Mouse (Mus musculus): ENCODE measurements around the gene Orc4. TPM values are rescaled to one million over a fixed set of nuclear protein-coding genes. Genes with fewer than 3 reads are reported as not detected.
"Not testable (repeated sequence)": the region's sequence is repeated elsewhere in the genome, so short reads cannot be mapped to it uniquely, and the experiment has no call there.

Gene Orc4
- polyA plus RNA-seq, 1 experiment from 2014 or later, result 127 TPM

- H3K9me3 ChIP-seq (ENCODE audit: control insufficient read depth, low read depth, low read length), result no peaks in the 10 kb centered on the region
- 75% methylated on average over 2 of the region's 2 CpGs for WGBS
- H3K27me3 ChIP-seq (ENCODE audit: control insufficient read depth, insufficient read depth, low read length), result no peaks in the 10 kb centered on the region
- peaks cover 17% of the 10 kb centered on the region for H3K36me3 ChIP-seq (ENCODE audit: control insufficient read depth, insufficient read depth, low read length)
- no peaks in the 10 kb centered on the region for H3K4me1 ChIP-seq (ENCODE audit: control insufficient read depth, insufficient read depth, low read length)
- no peak overlapping the region for H3K9ac ChIP-seq (replicated peaks; ENCODE audit: low read depth, low read length)
- no peak overlapping the region for H3K4me3 ChIP-seq (ENCODE audit: low read depth, low read length)
- no peak for ATAC-seq (ENCODE audit: insufficient number of reproducible peaks, insufficient read depth, low FRiP score, low read depth)
- no peak overlapping the region for H3K27ac ChIP-seq (ENCODE audit: low read length)
- no peak overlapping the region for H3K4me2 ChIP-seq (replicated peaks; ENCODE audit: low read depth, low read length)
These were observed 15.0 kb downstream of the Orc4 start for GRCm38 (mm10) chr2:48935058-48935457.

- Histone ChIP-seq H3K27ac (ENCODE audit: low read length) (no peak overlapping the region), H3K9ac (replicated peaks; ENCODE audit: low read depth, low read length) (no peak overlapping the region), H3K36me3 (ENCODE audit: control insufficient read depth, insufficient read depth, low read length) (peaks cover 19% of the 10 kb centered on the region), H3K27me3 (ENCODE audit: control insufficient read depth, insufficient read depth, low read length) (no peaks in the 10 kb centered on the region), H3K4me2 (replicated peaks; ENCODE audit: low read depth, low read length) (no peak overlapping the region), H3K4me3 (ENCODE audit: low read depth, low read length) (no peak overlapping the region), H3K4me1 (ENCODE audit: control insufficient read depth, insufficient read depth, low read length) (no peaks in the 10 kb centered on the region), H3K9me3 (ENCODE audit: control insufficient read depth, low read depth, low read length) (no peaks in the 10 kb centered on the region)
- ATAC-seq (ENCODE audit: insufficient number of reproducible peaks, insufficient read depth, low FRiP score, low read depth), result no peak
These were observed 34.2 kb downstream of the Orc4 start for GRCm38 (mm10) chr2:48915832-48916231.

DNA sequence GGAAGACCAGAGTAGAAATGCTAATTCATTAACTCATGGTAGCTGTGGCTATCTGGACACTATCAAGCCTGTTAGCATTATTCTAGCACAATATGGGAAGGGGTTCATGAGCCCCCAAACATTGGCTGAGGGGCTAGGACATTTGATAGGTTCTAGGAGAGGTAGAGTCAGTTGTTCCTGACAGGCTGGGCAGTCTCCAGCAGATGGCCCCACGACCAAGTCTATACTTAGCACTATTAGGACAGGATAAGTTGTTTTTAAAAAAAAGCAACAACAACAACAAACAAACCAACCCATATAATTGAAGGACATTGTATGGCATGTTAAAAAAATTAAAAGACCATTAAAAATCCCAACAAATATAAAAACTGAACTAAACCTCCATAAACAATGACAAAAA, 35.9 kb downstream of the Orc4 start:
- H3K27ac ChIP-seq (ENCODE audit: low read length), result no peak overlapping the region
- H3K4me2 ChIP-seq (replicated peaks; ENCODE audit: low read depth, low read length), result no peak overlapping the region
- H3K36me3 ChIP-seq (ENCODE audit: control insufficient read depth, insufficient read depth, low read length), result peaks cover 25% of the 10 kb centered on the region
- H3K27me3 ChIP-seq (ENCODE audit: control insufficient read depth, insufficient read depth, low read length), result no peaks in the 10 kb centered on the region
- no peak overlapping the region for H3K4me3 ChIP-seq (ENCODE audit: low read depth, low read length)
- no peaks in the 10 kb centered on the region for H3K4me1 ChIP-seq (ENCODE audit: control insufficient read depth, insufficient read depth, low read length)
- H3K9ac ChIP-seq (replicated peaks; ENCODE audit: low read depth, low read length), result no peak overlapping the region
- 81% methylated on average over 1 of the region's 1 CpGs for WGBS
- no peaks in the 10 kb centered on the region for H3K9me3 ChIP-seq (ENCODE audit: control insufficient read depth, low read depth, low read length)
- ATAC-seq (ENCODE audit: insufficient number of reproducible peaks, insufficient read depth, low FRiP score, low read depth), result no peak

GRCm38 (mm10) chr2:48908866-48909265, 41.2 kb downstream of the Orc4 start:
- Histone ChIP-seq H3K4me3 (ENCODE audit: low read depth, low read length) (no peak overlapping the region), H3K27me3 (ENCODE audit: control insufficient read depth, insufficient read depth, low read length) (no peaks in the 10 kb centered on the region), H3K9me3 (ENCODE audit: control insufficient read depth, low read depth, low read length) (no peaks in the 10 kb centered on the region), H3K27ac (ENCODE audit: low read length) (no peak overlapping the region), H3K4me2 (replicated peaks; ENCODE audit: low read depth, low read length) (no peak overlapping the region), H3K36me3 (ENCODE audit: control insufficient read depth, insufficient read depth, low read length) (peaks cover 36% of the 10 kb centered on the region), H3K9ac (replicated peaks; ENCODE audit: low read depth, low read length) (no peak overlapping the region), H3K4me1 (ENCODE audit: control insufficient read depth, insufficient read depth, low read length) (no peaks in the 10 kb centered on the region)
- ATAC-seq (ENCODE audit: insufficient number of reproducible peaks, insufficient read depth, low FRiP score, low read depth), result no peak
- 62% methylated on average over 2 of the region's 2 CpGs for WGBS

DNA sequence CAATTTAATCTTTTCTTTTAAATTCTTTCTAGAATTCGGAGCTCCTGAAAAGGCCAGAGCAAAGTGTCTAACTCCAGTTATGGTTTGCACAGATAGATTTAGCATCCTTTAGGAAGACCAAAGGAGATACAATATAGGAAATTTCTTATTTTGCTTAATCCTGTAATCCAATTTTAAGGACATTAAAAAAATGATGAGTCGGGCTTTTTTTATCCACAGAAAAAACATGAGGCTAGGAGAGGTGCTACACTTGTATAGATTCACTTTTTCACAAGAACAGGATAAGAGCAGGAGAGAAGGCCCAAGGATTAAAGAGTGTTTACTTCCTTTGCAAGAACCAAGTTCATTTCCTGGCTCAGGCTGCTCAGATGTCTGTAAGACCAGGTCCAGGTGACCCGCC, 54.9 kb downstream of the Orc4 start:
- Histone ChIP-seq H3K27ac (ENCODE audit: low read length) (no peak overlapping the region), H3K9me3 (ENCODE audit: control insufficient read depth, low read depth, low read length) (no peaks in the 10 kb centered on the region), H3K4me2 (replicated peaks; ENCODE audit: low read depth, low read length) (no peak overlapping the region), H3K27me3 (ENCODE audit: control insufficient read depth, insufficient read depth, low read length) (no peaks in the 10 kb centered on the region), H3K4me1 (ENCODE audit: control insufficient read depth, insufficient read depth, low read length) (no peaks in the 10 kb centered on the region), H3K4me3 (ENCODE audit: low read depth, low read length) (no peak overlapping the region), H3K36me3 (ENCODE audit: control insufficient read depth, insufficient read depth, low read length) (peaks cover 29% of the 10 kb centered on the region), H3K9ac (replicated peaks; ENCODE audit: low read depth, low read length) (no peak overlapping the region)
- WGBS, result 91% methylated on average over 3 of the region's 3 CpGs
- ATAC-seq (ENCODE audit: insufficient number of reproducible peaks, insufficient read depth, low FRiP score, low read depth), result no peak

DNA sequence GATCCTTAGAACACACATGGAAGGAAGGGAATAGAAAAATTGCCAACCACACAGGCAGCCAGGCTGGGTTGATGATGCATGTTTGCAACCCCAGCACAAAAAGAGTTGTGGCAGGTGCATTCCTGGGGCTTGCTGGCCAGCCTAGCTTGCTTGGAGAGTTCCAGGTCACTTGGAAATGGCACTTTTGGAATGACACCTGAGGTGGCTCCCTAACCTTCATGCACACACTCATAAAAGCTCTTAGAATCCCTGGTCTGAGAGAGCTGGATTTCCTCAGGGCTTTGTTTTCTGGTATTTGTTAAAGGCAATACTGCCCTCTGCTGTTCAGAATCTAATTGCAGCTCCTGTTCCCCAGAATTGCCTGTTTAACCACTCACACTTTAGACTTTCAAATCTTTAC, 64.1 kb downstream of the Orc4 start:
- H3K9me3 ChIP-seq (ENCODE audit: control insufficient read depth, low read depth, low read length), result no peaks in the 10 kb centered on the region
- no peak for ATAC-seq (ENCODE audit: insufficient number of reproducible peaks, insufficient read depth, low FRiP score, low read depth)
- no peaks in the 10 kb centered on the region for H3K36me3 ChIP-seq (ENCODE audit: control insufficient read depth, insufficient read depth, low read length)
- no peak overlapping the region for H3K27ac ChIP-seq (ENCODE audit: low read length)
- H3K4me2 ChIP-seq (replicated peaks; ENCODE audit: low read depth, low read length), result no peak overlapping the region
- no peak overlapping the region for H3K9ac ChIP-seq (replicated peaks; ENCODE audit: low read depth, low read length)
- H3K4me1 ChIP-seq (ENCODE audit: control insufficient read depth, insufficient read depth, low read length), result no peaks in the 10 kb centered on the region
- H3K27me3 ChIP-seq (ENCODE audit: control insufficient read depth, insufficient read depth, low read length), result no peaks in the 10 kb centered on the region
- H3K4me3 ChIP-seq (ENCODE audit: low read depth, low read length), result no peak overlapping the region

- H3K4me3 ChIP-seq (ENCODE audit: low read depth, low read length), result no peak overlapping the region
- H3K27me3 ChIP-seq (ENCODE audit: control insufficient read depth, insufficient read depth, low read length), result no peaks in the 10 kb centered on the region
- no peaks in the 10 kb centered on the region for H3K9me3 ChIP-seq (ENCODE audit: control insufficient read depth, low read depth, low read length)
- no peaks in the 10 kb centered on the region for H3K4me1 ChIP-seq (ENCODE audit: control insufficient read depth, insufficient read depth, low read length)
- 84% methylated on average over 5 of the region's 5 CpGs for WGBS
- H3K27ac ChIP-seq (ENCODE audit: low read length), result no peak overlapping the region
- no peaks in the 10 kb centered on the region for H3K36me3 ChIP-seq (ENCODE audit: control insufficient read depth, insufficient read depth, low read length)
- H3K9ac ChIP-seq (replicated peaks; ENCODE audit: low read depth, low read length), result no peak overlapping the region
- no peak overlapping the region for H3K4me2 ChIP-seq (replicated peaks; ENCODE audit: low read depth, low read length)
- ATAC-seq (ENCODE audit: insufficient number of reproducible peaks, insufficient read depth, low FRiP score, low read depth), result no peak
These were observed 81.7 kb downstream of the Orc4 start for GRCm38 (mm10) chr2:48868199-48868913.

DNA sequence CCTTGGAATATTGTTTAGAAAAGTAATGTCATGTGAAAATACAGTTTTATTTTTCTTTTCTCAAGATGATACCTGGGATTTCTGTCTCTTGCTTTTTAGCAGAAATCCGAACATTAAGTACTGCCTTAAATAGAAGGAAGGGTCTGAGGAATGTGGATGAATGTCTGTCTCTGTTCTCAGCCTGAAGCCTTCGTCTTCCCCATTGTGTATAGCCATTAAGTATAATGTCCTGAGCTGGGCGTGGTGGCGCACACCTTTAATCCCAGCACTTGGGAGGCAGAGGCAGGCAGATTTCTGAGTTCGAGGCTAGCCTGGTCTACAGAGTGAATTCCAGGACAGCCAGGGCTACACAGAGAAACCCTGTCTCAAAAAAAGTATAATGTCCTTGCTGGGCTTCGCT, 84.5 kb downstream of the Orc4 start:
- not testable (repeated sequence) for H3K4me3 ChIP-seq (ENCODE audit: low read depth, low read length); H3K4me1 ChIP-seq (ENCODE audit: control insufficient read depth, insufficient read depth, low read length); ATAC-seq (ENCODE audit: insufficient number of reproducible peaks, insufficient read depth, low FRiP score, low read depth); H3K9ac ChIP-seq (replicated peaks; ENCODE audit: low read depth, low read length); H3K4me2 ChIP-seq (replicated peaks; ENCODE audit: low read depth, low read length); H3K27me3 ChIP-seq (ENCODE audit: control insufficient read depth, insufficient read depth, low read length); H3K9me3 ChIP-seq (ENCODE audit: control insufficient read depth, low read depth, low read length); H3K36me3 ChIP-seq (ENCODE audit: control insufficient read depth, insufficient read depth, low read length); H3K27ac ChIP-seq (ENCODE audit: low read length)
- 93% methylated on average over 6 of the region's 6 CpGs for WGBS
